Mouse (Mus musculus) kidney, adult 2 months (tissue): ENCODE results near the gene Tmem238.

Experiments used
- CTCF ChIP-seq: fragments of 200-500 bp; conservative IDR thresholded peaks from 2 replicates; pipeline ENCODE4 v1.5.1; 2011; ENCODE audit warnings: low read depth, mild to moderate bottlenecking, control low read depth, low read length, moderate library complexity, mixed read lengths; ENCODE audit not compliant: insufficient read depth, insufficient read length
- POLR2A ChIP-seq: fragments of 200-500 bp; IDR thresholded peaks from one replicate; pipeline ENCODE4 v1.6.1; 2011; ENCODE audit warnings: low read depth, low read length, control low read depth

GRCm38 (mm10) chr7:4782759-4783158, 6.7 kb downstream of the Tmem238 start, which contains the start of the genes Il11 and Tmem190:
- TF ChIP-seq CTCF (no peak), POLR2A (no peak)
